Mouse (Mus musculus): ENCODE results near the gene Slc26a8. TPM values are rescaled to one million over a fixed set of nuclear protein-coding genes. Genes with fewer than 3 reads are reported as not detected.
A peak's percentile ranks its signal among the peaks of the same experiment; 100 is the strongest.

Gene Slc26a8
- total RNA-seq, 2 experiments from 2014 or later = 0.33 to 0.64 TPM

- intact Hi-C loops (cut with DNase I; ENCODE audit: low total_unique reads) = no loop called here
- no peak for DNase-seq
These were observed 32.1 kb downstream of the Slc26a8 start for GRCm38 (mm10) chr17:28657936-28658335.

DNA sequence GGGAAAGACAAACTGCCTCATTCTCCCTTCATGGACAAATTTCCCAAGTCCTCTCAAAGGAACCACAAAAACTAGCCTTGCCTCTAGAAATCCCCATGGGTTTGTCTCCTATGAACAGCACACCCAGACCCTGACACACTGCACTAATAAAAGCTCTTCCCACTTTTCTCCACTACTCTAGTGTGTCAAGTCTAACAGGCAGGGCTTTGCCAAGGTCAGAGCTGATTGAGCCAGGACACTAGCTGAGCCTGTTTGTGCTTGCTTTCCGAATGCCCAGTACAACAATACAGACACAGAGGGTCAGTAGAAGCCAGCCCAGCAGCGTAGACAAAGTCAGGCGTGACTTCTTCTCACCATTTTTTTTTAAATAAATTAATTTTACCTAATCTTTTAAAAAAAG is 39.8 kb downstream of the Slc26a8 start:
- no peak for DNase-seq
- intact Hi-C loops (cut with DNase I; ENCODE audit: low total_unique reads) = no loop called here

GRCm38 (mm10) chr17:28648607-28649370 is 41.2 kb downstream of the Slc26a8 start:
- intact Hi-C loops (cut with DNase I; ENCODE audit: low total_unique reads) = loop anchor here (5.0 kb wide), 1 partner anchor 56 kb away; no protein-coding TSS in a partner anchor
- no peak for DNase-seq

GRCm38 (mm10) chr17:28646221-28646620 is 43.8 kb downstream of the Slc26a8 start:
- intact Hi-C loops (cut with DNase I; ENCODE audit: low total_unique reads) = loop anchor here (5.0 kb wide), 1 partner anchor 54 kb away; no protein-coding TSS in a partner anchor
- no peak for DNase-seq

- intact Hi-C loops (cut with DNase I; ENCODE audit: low total_unique reads) = no loop called here
- no peak for DNase-seq
These were observed 45.9 kb downstream of the Slc26a8 start for GRCm38 (mm10) chr17:28644112-28644511.

- intact Hi-C loops (cut with DNase I; ENCODE audit: low total_unique reads) = no loop called here
- no peak for DNase-seq
These were observed 46.3 kb downstream of the Slc26a8 start for GRCm38 (mm10) chr17:28643697-28644096.

DNA sequence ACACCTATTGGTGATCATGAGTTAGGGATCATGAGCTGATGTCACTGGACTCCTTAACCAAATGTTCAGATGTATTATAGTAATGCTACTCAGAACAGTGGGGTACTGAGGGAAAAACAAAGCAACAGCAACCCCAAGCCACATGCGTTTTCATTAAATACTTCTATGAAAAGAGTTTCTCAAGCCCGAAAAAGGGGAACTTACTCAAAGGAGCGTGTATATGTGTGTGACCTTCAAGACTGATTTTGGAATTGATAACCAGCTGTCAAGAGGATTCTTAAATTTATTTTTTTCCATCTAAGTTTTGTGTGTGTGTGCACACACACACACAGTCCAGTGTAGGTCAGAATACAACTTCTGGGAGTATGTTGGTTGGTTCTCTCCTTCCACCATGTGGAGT is 49.9 kb downstream of the Slc26a8 start:
- DNase-seq = no peak
- intact Hi-C loops (cut with DNase I; ENCODE audit: low total_unique reads) = no loop called here

DNA sequence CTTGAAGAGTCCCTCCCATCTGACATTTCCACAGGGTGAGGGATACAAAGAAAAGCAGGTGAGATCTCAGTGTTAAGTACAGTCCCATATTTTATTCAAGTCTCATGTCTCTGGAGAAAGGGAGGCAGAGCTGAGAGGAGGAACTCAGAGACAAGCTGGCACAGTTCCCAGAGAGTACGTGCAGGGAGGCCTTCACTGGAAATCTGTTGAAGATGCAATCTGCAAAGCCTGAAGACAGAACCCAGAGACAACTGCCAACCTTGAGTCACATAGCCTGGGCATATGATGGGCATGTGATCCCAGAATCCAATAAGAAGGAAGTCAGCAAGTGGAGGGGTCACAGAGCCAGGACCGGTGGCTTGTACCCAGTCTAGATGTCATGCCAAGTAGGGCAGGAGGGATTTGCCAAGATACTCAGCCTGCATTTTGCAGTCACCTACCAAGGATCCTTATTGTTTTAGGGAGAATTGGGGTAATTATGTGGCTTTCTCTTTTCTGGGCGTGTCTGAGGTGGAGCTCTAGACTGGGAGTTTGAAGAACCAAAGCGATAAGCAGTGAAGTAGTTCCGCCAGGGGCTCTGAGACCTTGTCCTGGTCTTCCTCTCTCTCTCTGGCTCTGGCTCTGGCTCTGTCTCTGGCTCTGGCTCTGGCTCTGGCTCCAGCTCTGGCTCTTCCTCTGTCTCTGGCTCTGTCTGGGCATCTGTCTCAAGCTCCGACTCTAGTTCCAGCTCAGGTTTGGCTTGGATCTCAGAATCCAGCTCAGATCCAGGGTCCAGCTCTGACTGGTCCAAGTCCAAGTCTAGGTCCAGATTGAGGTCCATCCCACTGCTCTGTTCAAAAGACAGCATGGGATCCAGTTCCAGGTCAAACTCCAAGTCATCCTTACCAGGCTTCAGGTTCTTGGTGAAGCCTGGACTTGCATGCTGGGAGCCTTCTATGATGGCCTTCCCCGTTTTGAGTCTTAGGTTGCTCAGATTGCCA is 52.0 kb downstream of the Slc26a8 start:
- DNase-seq = no peak
- intact Hi-C loops (cut with DNase I; ENCODE audit: low total_unique reads) = no loop called here

DNA sequence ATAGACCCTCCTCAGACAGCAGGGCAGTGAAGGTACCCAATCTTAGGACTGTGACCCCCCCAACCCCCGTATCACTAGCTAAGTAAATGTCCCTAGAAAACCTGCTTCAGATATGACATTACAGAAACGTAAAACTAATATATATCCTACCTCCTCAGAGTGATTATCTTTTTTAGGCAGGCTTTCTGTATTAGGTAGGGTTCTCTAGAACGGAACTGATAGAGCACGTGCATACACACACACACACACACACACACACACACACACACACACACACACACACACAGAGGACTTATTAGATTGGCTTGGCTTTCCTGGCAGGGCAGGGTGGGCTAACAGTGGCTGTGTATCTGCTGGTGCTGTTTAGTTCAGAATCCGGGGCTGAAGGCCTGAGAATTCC is 54.2 kb downstream of the Slc26a8 start:
- DNase-seq = no peak
- intact Hi-C loops (cut with DNase I; ENCODE audit: low total_unique reads) = no loop called here

GRCm38 (mm10) chr17:28629125-28629524 is 60.9 kb downstream of the Slc26a8 start:
- DNase-seq = no peak

GRCm38 (mm10) chr17:28628248-28629124 is 61.5 kb downstream of the Slc26a8 start:
- intact Hi-C loops (cut with DNase I; ENCODE audit: low total_unique reads) = no loop called here

More at GRCm38 (mm10) chr17:28629125-28629524, 60.9 kb downstream of the Slc26a8 start:
- intact Hi-C loops (cut with DNase I; ENCODE audit: low total_unique reads) = no loop called here

GRCm38 (mm10) chr17:28626937-28627336 is 63.1 kb downstream of the Slc26a8 start:
- intact Hi-C loops (cut with DNase I; ENCODE audit: low total_unique reads) = no loop called here
- DNase-seq = no peak

More at GRCm38 (mm10) chr17:28628248-28629124, 61.5 kb downstream of the Slc26a8 start:
- DNase-seq = no peak

DNA sequence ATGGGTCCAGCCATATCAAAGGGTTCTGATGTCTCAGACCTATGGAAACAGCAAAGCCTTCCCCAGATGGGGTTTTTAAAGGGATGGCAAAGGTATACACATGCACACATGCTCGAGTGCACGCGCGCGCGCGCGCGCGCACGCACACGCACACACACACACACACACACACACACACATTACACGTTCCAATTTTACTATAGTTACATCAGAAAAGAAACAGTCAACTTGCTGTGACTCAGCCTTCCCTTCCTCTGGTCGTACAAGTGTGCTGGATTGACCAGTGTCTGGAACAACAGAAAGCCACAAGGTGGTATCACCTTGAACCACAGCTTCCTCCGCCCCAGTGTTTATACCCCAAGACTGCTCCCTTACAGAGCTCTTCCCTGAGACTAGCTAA is 64.7 kb downstream of the Slc26a8 start:
- intact Hi-C loops (cut with DNase I; ENCODE audit: low total_unique reads) = no loop called here
- no peak for DNase-seq

- intact Hi-C loops (cut with DNase I; ENCODE audit: low total_unique reads) = no loop called here
These were observed 65.2 kb downstream of the Slc26a8 start for GRCm38 (mm10) chr17:28624841-28625240.

GRCm38 (mm10) chr17:28622300-28622759 is 67.7 kb downstream of the Slc26a8 start, which contains the start of gene Srpk1:
Gene Srpk1 (minus strand): TSS chr17:28622709.
- DNase-seq = peak; percentile 92
- intact Hi-C loops (cut with DNase I; ENCODE audit: low total_unique reads) = no loop called here

More at GRCm38 (mm10) chr17:28624841-28625240, 65.2 kb downstream of the Slc26a8 start:
- DNase-seq = no peak

DNA sequence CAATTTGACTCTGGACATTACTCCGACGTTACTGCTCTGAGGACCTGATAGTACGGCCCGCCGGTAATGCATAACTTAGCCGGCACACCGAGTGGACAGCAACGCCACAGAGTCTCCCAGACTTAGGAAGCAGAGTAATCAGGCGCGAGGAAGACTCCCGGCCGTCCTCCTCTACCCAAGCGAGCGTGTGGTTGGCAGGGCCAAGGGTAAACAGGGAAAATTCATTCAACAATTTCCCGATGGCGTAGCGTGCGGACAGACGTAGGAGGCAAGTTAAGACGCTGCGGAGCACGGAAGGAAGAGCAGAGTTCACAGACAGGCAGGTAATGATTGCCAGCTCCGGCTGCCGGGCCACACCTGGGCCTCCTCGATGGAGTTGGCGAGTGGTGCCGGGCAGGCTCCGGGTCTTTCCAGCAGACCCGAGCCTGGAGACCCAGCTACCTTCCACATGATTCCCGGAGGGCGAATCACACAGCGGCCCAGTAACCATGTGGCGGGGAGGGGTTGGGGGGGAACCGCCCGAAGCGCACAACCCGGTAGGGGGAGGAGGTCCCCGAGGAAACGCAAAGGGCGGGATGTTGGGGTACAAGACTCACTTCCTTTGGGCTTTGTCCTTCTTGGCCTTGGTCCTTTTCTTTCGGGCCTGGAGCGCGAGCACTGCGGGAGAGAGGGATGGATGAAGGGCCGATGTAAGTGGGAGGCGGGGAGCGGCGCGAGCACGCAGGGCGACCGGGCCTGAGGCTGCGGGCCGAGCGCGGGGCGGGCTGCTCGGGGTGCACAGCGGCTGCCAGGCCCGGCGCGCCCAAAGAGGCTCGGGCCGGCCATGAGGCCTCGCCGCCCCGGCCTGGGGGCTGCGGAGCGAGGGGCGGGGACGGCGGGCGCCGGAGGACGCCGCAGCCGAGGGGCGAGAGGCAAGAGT is 68.4 kb downstream of the Slc26a8 start:
- DNase-seq = peak; percentile 42
- intact Hi-C loops (cut with DNase I; ENCODE audit: low total_unique reads) = no loop called here

DNA sequence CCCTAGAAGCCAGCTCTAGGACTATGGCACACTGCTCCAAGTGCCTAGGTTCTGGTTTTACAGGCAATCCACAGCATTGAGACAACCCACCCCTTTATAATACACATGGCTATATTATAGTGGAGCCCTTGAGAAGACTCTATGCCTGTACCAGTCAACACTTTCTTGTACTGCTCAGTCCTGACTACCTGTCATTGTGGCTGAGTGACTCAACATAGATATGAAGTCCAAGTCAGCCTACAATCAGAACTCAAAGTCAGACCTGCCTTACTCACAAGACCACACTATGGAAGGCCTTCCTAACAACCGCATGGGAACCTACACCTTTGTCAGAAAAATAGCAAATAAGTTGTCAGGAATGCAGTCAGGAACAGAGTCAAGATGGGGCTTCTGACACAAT is 71.3 kb downstream of the Slc26a8 start:
- no peak for DNase-seq
- intact Hi-C loops (cut with DNase I; ENCODE audit: low total_unique reads) = no loop called here

- no peak for DNase-seq
- intact Hi-C loops (cut with DNase I; ENCODE audit: low total_unique reads) = no loop called here
These were observed 71.9 kb downstream of the Slc26a8 start for GRCm38 (mm10) chr17:28618124-28618523.
